Mouse (Mus musculus): Measurements from ENCODE around the gene Fam198a. TPM values are rescaled to one million over a fixed set of nuclear protein-coding genes. Genes with fewer than 3 reads are reported as not detected.

The Fam198a gene
- polyA plus RNA-seq, 1 experiment from 2014 or later = 1.6 TPM

DNA sequence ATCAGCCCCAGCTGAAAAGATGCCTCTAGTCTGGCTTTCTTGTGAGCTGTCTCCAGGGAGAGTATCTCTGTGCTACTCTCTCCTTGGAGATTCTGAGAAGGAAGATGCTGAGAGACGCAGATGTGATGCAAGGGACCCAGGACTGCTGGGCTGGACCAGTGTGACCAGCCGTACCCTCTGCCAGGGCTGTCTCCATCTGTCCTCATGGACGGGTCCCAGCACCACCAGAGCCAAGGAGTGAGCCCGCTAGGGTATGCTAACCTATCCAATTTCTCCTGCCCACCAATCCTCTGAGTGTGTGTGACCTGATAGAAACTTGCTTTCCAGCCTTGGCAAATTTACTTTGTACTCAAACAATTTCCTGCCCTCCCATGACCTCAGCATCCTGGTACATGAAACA, 38.0 kb upstream of the Fam198a start:
- Histone ChIP-seq H3K4me1 (ENCODE audit: insufficient read depth, low read depth, low read length) (no peaks in the 10 kb centered on the region), H3K36me3 (ENCODE audit: insufficient read depth, low read length) (no peaks in the 10 kb centered on the region), H3K9me3 (ENCODE audit: low read length) (no peaks in the 10 kb centered on the region), H3K27me3 (replicated peaks; ENCODE audit: insufficient read depth, low read length) (no peaks in the 10 kb centered on the region), H3K9ac (replicated peaks; ENCODE audit: low read depth) (no peak overlapping the region), H3K27ac (ENCODE audit: low read length) (no peak overlapping the region), H3K4me2 (replicated peaks; ENCODE audit: low read depth, low read length) (no peak overlapping the region), H3K4me3 (ENCODE audit: low read depth, low read length) (no peak overlapping the region)
- DNase-seq (ENCODE audit: low spot score) = no peak
- TF ChIP-seq EP300 (IDR thresholded peaks at IDR 0.05) (no peak), CTCF (IDR thresholded peaks at IDR 0.05) (no peak)
- no peak for ATAC-seq
- 80% methylated on average over 4 of the region's 4 CpGs for WGBS

- no peak overlapping the region for H3K4me3 ChIP-seq (ENCODE audit: low read depth, low read length)
- H3K27me3 ChIP-seq (replicated peaks; ENCODE audit: insufficient read depth, low read length) = no peaks in the 10 kb centered on the region
- no peak overlapping the region for H3K4me2 ChIP-seq (replicated peaks; ENCODE audit: low read depth, low read length)
- H3K36me3 ChIP-seq (ENCODE audit: insufficient read depth, low read length) = no peaks in the 10 kb centered on the region
- no peaks in the 10 kb centered on the region for H3K4me1 ChIP-seq (ENCODE audit: insufficient read depth, low read depth, low read length)
- no peak overlapping the region for H3K27ac ChIP-seq (ENCODE audit: low read length)
- DNase-seq (ENCODE audit: low spot score) (no peak), ATAC-seq (no peak)
- H3K9me3 ChIP-seq (ENCODE audit: low read length) = no peaks in the 10 kb centered on the region
- WGBS = 68% methylated on average over 8 of the region's 8 CpGs
- no peak for TF ChIP-seq CTCF (IDR thresholded peaks at IDR 0.05)
- no peak for TF ChIP-seq EP300 (IDR thresholded peaks at IDR 0.05)
- H3K9ac ChIP-seq (replicated peaks; ENCODE audit: low read depth) = no peak overlapping the region
These were observed 36.5 kb upstream of the Fam198a start for GRCm38 (mm10) chr9:121914226-121914757.

GRCm38 (mm10) chr9:121915056-121915455, 35.7 kb upstream of the Fam198a start:
- H3K9ac ChIP-seq (replicated peaks; ENCODE audit: low read depth) = no peak overlapping the region
- H3K4me1 ChIP-seq (ENCODE audit: insufficient read depth, low read depth, low read length) = no peaks in the 10 kb centered on the region
- no peak overlapping the region for H3K27ac ChIP-seq (ENCODE audit: low read length)
- H3K36me3 ChIP-seq (ENCODE audit: insufficient read depth, low read length) = no peaks in the 10 kb centered on the region
- no peak overlapping the region for H3K4me3 ChIP-seq (ENCODE audit: low read depth, low read length)
- no peak overlapping the region for H3K4me2 ChIP-seq (replicated peaks; ENCODE audit: low read depth, low read length)
- TF ChIP-seq EP300 (IDR thresholded peaks at IDR 0.05) (no peak), CTCF (IDR thresholded peaks at IDR 0.05) (no peak)
- H3K9me3 ChIP-seq (ENCODE audit: low read length) = no peaks in the 10 kb centered on the region
- no peaks in the 10 kb centered on the region for H3K27me3 ChIP-seq (replicated peaks; ENCODE audit: insufficient read depth, low read length)
- ATAC-seq (no peak), DNase-seq (ENCODE audit: low spot score) (no peak)
- WGBS = 75% methylated on average over 10 of the region's 10 CpGs

DNA sequence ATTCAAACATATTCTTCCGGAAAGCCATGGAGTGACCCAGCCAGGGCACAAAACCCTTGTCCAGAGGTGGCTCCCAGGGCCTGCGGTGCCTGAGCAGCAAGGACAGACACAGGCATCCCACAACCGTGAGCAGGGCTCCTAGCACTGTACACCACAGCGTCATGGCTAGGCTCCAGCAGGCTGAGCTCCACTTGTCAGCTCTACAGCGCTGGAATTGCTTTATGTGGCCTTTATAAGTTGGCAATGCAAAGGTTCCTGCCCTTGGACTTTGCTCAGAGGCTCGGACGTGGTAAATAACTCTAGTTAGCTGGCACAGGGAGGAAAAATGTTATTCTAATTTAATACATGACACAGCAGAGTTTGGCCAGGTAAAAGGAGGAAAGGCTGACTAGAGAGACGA, 34.7 kb upstream of the Fam198a start, which contains the start of gene Cyp8b1:
TSS of gene Cyp8b1 (minus strand) at position 204 of the 400 bp plus-strand sequence.
- Histone ChIP-seq H3K9ac (replicated peaks; ENCODE audit: low read depth) (no peak within 1 kb of the TSS), H3K27ac (ENCODE audit: low read length) (no peak within 1 kb of the TSS), H3K27me3 (replicated peaks; ENCODE audit: insufficient read depth, low read length) (no peaks in the 10 kb centered on the region), H3K4me1 (ENCODE audit: insufficient read depth, low read depth, low read length) (no peaks in the 10 kb centered on the region), H3K36me3 (ENCODE audit: insufficient read depth, low read length) (no peaks in the 10 kb centered on the region), H3K9me3 (ENCODE audit: low read length) (no peaks in the 10 kb centered on the region), H3K4me2 (replicated peaks; ENCODE audit: low read depth, low read length) (no peak within 1 kb of the TSS), H3K4me3 (ENCODE audit: low read depth, low read length) (no peak within 1 kb of the TSS)
- TF ChIP-seq CTCF (IDR thresholded peaks at IDR 0.05) = no peak
- no peak for DNase-seq (ENCODE audit: low spot score)
- ATAC-seq = no peak
- WGBS = 74% methylated on average over 8 of the region's 8 CpGs

- Histone ChIP-seq H3K27ac (ENCODE audit: low read length) (no peak overlapping the region), H3K9ac (replicated peaks; ENCODE audit: low read depth) (no peak overlapping the region), H3K36me3 (ENCODE audit: insufficient read depth, low read length) (no peaks in the 10 kb centered on the region), H3K27me3 (replicated peaks; ENCODE audit: insufficient read depth, low read length) (no peaks in the 10 kb centered on the region), H3K4me1 (ENCODE audit: insufficient read depth, low read depth, low read length) (no peaks in the 10 kb centered on the region), H3K4me3 (ENCODE audit: low read depth, low read length) (no peak overlapping the region), H3K4me2 (replicated peaks; ENCODE audit: low read depth, low read length) (no peak overlapping the region), H3K9me3 (ENCODE audit: low read length) (no peaks in the 10 kb centered on the region)
- WGBS = 61% methylated on average over 10 of the region's 10 CpGs
- TF ChIP-seq CTCF (IDR thresholded peaks at IDR 0.05) = no peak
- ATAC-seq (no peak), DNase-seq (ENCODE audit: low spot score) (no peak)
These were observed 31.7 kb upstream of the Fam198a start for GRCm38 (mm10) chr9:121919027-121919501.

DNA sequence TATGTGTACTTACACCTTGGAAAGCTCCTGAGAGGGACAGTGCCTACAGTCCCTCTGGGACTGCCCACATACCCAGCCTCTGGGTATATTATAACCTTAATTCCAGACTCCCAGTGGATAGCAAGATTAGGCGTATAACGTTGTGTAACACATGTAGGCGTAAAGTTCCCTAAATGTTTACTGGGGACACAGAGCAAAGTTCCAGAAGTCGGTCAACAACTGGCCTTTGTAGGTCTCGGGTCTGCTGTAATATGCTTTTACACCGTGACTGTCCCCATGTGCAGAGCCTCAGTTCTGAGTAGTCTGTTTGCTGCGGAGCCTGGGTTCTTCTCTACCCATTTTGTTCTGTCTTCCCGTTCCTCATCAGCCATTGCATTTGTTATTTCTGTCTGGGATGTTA, 27.3 kb upstream of the Fam198a start:
- H3K36me3 ChIP-seq (ENCODE audit: insufficient read depth, low read length) = no peaks in the 10 kb centered on the region
- ATAC-seq (no peak), DNase-seq (ENCODE audit: low spot score) (no peak)
- WGBS = 79% methylated on average over 8 of the region's 8 CpGs
- TF ChIP-seq CTCF (IDR thresholded peaks at IDR 0.05) (no peak), EP300 (IDR thresholded peaks at IDR 0.05) (no peak)
- H3K27ac ChIP-seq (ENCODE audit: low read length) = no peak overlapping the region
- no peak overlapping the region for H3K9ac ChIP-seq (replicated peaks; ENCODE audit: low read depth)
- no peak overlapping the region for H3K4me2 ChIP-seq (replicated peaks; ENCODE audit: low read depth, low read length)
- H3K27me3 ChIP-seq (replicated peaks; ENCODE audit: insufficient read depth, low read length) = no peaks in the 10 kb centered on the region
- no peaks in the 10 kb centered on the region for H3K4me1 ChIP-seq (ENCODE audit: insufficient read depth, low read depth, low read length)
- no peak overlapping the region for H3K4me3 ChIP-seq (ENCODE audit: low read depth, low read length)
- no peaks in the 10 kb centered on the region for H3K9me3 ChIP-seq (ENCODE audit: low read length)

DNA sequence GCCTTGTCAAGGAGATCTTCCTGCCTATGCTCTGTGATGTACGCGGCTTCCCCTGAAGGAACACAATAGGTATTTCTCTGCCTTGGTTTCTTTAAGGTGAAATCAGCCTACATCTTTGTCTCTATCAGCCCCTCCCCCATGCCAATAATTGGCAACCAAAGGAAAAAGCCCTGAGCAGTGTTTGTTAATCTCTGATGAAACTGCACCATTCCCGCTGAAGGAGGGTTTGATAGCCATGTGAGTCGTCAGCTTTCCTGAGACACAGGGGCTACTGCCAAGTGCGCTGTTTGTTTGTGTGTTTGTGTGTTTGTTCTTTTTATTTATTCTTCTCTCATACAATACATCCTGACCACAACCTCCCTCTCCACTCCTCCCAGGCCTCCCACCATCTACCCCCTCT, 26.9 kb upstream of the Fam198a start:
- Histone ChIP-seq H3K9ac (replicated peaks; ENCODE audit: low read depth) (no peak overlapping the region), H3K4me1 (ENCODE audit: insufficient read depth, low read depth, low read length) (no peaks in the 10 kb centered on the region), H3K27me3 (replicated peaks; ENCODE audit: insufficient read depth, low read length) (no peaks in the 10 kb centered on the region), H3K36me3 (ENCODE audit: insufficient read depth, low read length) (no peaks in the 10 kb centered on the region), H3K4me3 (ENCODE audit: low read depth, low read length) (no peak overlapping the region), H3K27ac (ENCODE audit: low read length) (no peak overlapping the region), H3K4me2 (replicated peaks; ENCODE audit: low read depth, low read length) (no peak overlapping the region), H3K9me3 (ENCODE audit: low read length) (no peaks in the 10 kb centered on the region)
- 76% methylated on average over 5 of the region's 5 CpGs for WGBS
- TF ChIP-seq EP300 (IDR thresholded peaks at IDR 0.05) (no peak), CTCF (IDR thresholded peaks at IDR 0.05) (no peak)
- no peak for ATAC-seq
- no peak for DNase-seq (ENCODE audit: low spot score)

All from lung, postnatal 0 days (tissue).